Mouse (Mus musculus): ENCODE data around the gene Fuca2. TPM values are rescaled to one million over a fixed set of nuclear protein-coding genes. Genes with fewer than 3 reads are reported as not detected.
"Not testable (repeated sequence)": the region's sequence is repeated elsewhere in the genome, so short reads cannot be mapped to it uniquely, and the experiment has no call there.

The Fuca2 gene
- 22.2 and 62.3 TPM in 2 replicates for total RNA-seq (2015; ENCODE audit: low replicate concordance)
- 11.2 and 12.1 TPM in 2 replicates for total RNA-seq (2017; ENCODE audit: low replicate concordance)

GRCm38 (mm10) chr10:13499331-13499730 lies at the start of gene Fuca2:
Fuca2 (plus strand) TSS chr10:13499540.
- ATAC-seq (replicated peaks; ENCODE audit: low FRiP score, poor library complexity, severe bottlenecking) = no peak

GRCm38 (mm10) chr10:13451640-13452039 lies 47.7 kb upstream of the Fuca2 start:
- ATAC-seq (replicated peaks; ENCODE audit: low FRiP score, poor library complexity, severe bottlenecking) = no peak

- no peak for ATAC-seq (replicated peaks; ENCODE audit: low FRiP score, poor library complexity, severe bottlenecking)
Measured at GRCm38 (mm10) chr10:13453200-13453990, 45.9 kb upstream of the Fuca2 start.

GRCm38 (mm10) chr10:13464295-13464694 lies 35.0 kb upstream of the Fuca2 start:
- not testable (repeated sequence) for ATAC-seq (replicated peaks; ENCODE audit: low FRiP score, poor library complexity, severe bottlenecking)

GRCm38 (mm10) chr10:13466925-13467324 lies 32.4 kb upstream of the Fuca2 start:
- no peak for ATAC-seq (replicated peaks; ENCODE audit: low FRiP score, poor library complexity, severe bottlenecking)

GRCm38 (mm10) chr10:13468025-13468529 lies 31.3 kb upstream of the Fuca2 start:
- ATAC-seq (replicated peaks; ENCODE audit: low FRiP score, poor library complexity, severe bottlenecking) = not testable (repeated sequence)

- no peak for ATAC-seq (replicated peaks; ENCODE audit: low FRiP score, poor library complexity, severe bottlenecking)
Measured at GRCm38 (mm10) chr10:13470236-13470635, 29.1 kb upstream of the Fuca2 start.

- ATAC-seq (replicated peaks; ENCODE audit: low FRiP score, poor library complexity, severe bottlenecking) = no peak
Measured at GRCm38 (mm10) chr10:13473287-13473832, 26.0 kb upstream of the Fuca2 start.

GRCm38 (mm10) chr10:13473833-13474567 lies 25.3 kb upstream of the Fuca2 start, which contains the start of gene Phactr2:
Phactr2 (minus strand) TSS chr10:13474412.
- ATAC-seq (replicated peaks; ENCODE audit: low FRiP score, poor library complexity, severe bottlenecking) = no peak

- ATAC-seq (replicated peaks; ENCODE audit: low FRiP score, poor library complexity, severe bottlenecking) = no peak
Measured at GRCm38 (mm10) chr10:13474568-13474955, 24.8 kb upstream of the Fuca2 start.

- ATAC-seq (replicated peaks; ENCODE audit: low FRiP score, poor library complexity, severe bottlenecking) = no peak
Measured at GRCm38 (mm10) chr10:13475121-13475520, 24.2 kb upstream of the Fuca2 start.

- no peak for ATAC-seq (replicated peaks; ENCODE audit: low FRiP score, poor library complexity, severe bottlenecking)
Measured at GRCm38 (mm10) chr10:13479341-13479740, 20.0 kb upstream of the Fuca2 start.

GRCm38 (mm10) chr10:13485958-13486357 lies 13.4 kb upstream of the Fuca2 start:
- no peak for ATAC-seq (replicated peaks; ENCODE audit: low FRiP score, poor library complexity, severe bottlenecking)

GRCm38 (mm10) chr10:13489671-13490070 lies 9.7 kb upstream of the Fuca2 start:
- no peak for ATAC-seq (replicated peaks; ENCODE audit: low FRiP score, poor library complexity, severe bottlenecking)

- no peak for ATAC-seq (replicated peaks; ENCODE audit: low FRiP score, poor library complexity, severe bottlenecking)
Measured at GRCm38 (mm10) chr10:13493978-13494686, 5.2 kb upstream of the Fuca2 start.

- no peak for ATAC-seq (replicated peaks; ENCODE audit: low FRiP score, poor library complexity, severe bottlenecking)
Measured at GRCm38 (mm10) chr10:13496315-13496714, 3.0 kb upstream of the Fuca2 start.

GRCm38 (mm10) chr10:13500473-13500872 lies 1.1 kb downstream of the Fuca2 start:
- ATAC-seq (replicated peaks; ENCODE audit: low FRiP score, poor library complexity, severe bottlenecking) = no peak

- ATAC-seq (replicated peaks; ENCODE audit: low FRiP score, poor library complexity, severe bottlenecking) = peak; percentile 78
Measured at GRCm38 (mm10) chr10:13500938-13501496, 1.7 kb downstream of the Fuca2 start.

GRCm38 (mm10) chr10:13501533-13501932 lies 2.2 kb downstream of the Fuca2 start:
- not testable (repeated sequence) for ATAC-seq (replicated peaks; ENCODE audit: low FRiP score, poor library complexity, severe bottlenecking)

Measured in erythroblast, adult 5-6 weeks (primary cell).